17 mouse cellular contexts compared by ENCODE assay signal in genomic region chr7:102310266-102310665, GRCm38 (mm10).
"Had no signal": no experiment of that assay in that cellular context is flagged by ENCODE, and none has a peak within 500 bp of the region (broad histone marks: within the 10 kb centered on the region; RNA-seq: fewer than 3 reads in every experiment).

No protein-coding gene starts in this region.

- H3K27ac ChIP-seq: midbrain, embryonic 10.5 days; midbrain, embryonic 12.5 days; neural tube, embryonic 13.5 days; neural tube, embryonic 15.5 days; stomach, embryonic 15.5 days; stomach, postnatal 0 days had no signal

- H3K27me3 ChIP-seq: midbrain, embryonic 12.5 days; neural tube, embryonic 13.5 days; neural tube, embryonic 15.5 days; stomach, embryonic 15.5 days had no signal

- H3K9me3 ChIP-seq: midbrain, embryonic 10.5 days; midbrain, embryonic 12.5 days; neural tube, embryonic 13.5 days; neural tube, embryonic 15.5 days; stomach, embryonic 15.5 days had no signal

- H3K4me1 ChIP-seq: midbrain, embryonic 10.5 days; midbrain, embryonic 12.5 days; neural tube, embryonic 13.5 days; neural tube, embryonic 15.5 days; stomach, embryonic 15.5 days had no signal

- H3K36me3 ChIP-seq: midbrain, embryonic 10.5 days; midbrain, embryonic 12.5 days; neural tube, embryonic 13.5 days; neural tube, embryonic 15.5 days; stomach, embryonic 15.5 days had no signal

- H3K4me3 ChIP-seq: midbrain, embryonic 10.5 days; midbrain, embryonic 12.5 days; myocyte; neural tube, embryonic 13.5 days; neural tube, embryonic 15.5 days; stomach, embryonic 15.5 days had no signal

- DNase-seq: lung, adult 18-20 months; lung, embryonic 14.5 days; lung, postnatal 10 days; lung, postnatal 4 days; midbrain, embryonic 14.5 days; retina, postnatal 1 day; right cerebral cortex, adult 18-20 months; thymus, adult 2 months; thymus, postnatal 14 days; thymus, postnatal 36 days had no signal

- H3K9ac ChIP-seq: lung, embryonic 14.5 days; midbrain, embryonic 12.5 days; neural tube, embryonic 13.5 days; neural tube, embryonic 15.5 days; stomach, embryonic 15.5 days had no signal
